Mouse (Mus musculus) limb, embryonic 11.5 days (tissue): ENCODE results near the gene Palm. TPM values are rescaled to one million over a fixed set of nuclear protein-coding genes. Genes with fewer than 3 reads are reported as not detected.

ENCODE experiments used
- ATAC-seq: fragments of 200-750 bp; cut with Nextera tagmentation; 2 replicates; pipeline ENCODE4 v1.8.0; 2017; ENCODE audit warnings: low read depth; ENCODE audit not compliant: insufficient number of reproducible peaks, low FRiP score, low TSS enrichment
- DNase-seq: peaks from one replicate; pipeline ENCODE4 v3.0.0-alpha.2; 2015; ENCODE audit warnings: low spot score
- H3K27ac ChIP-seq: fragments of 300-500 bp; sonication (generic); replicated peaks from 2 replicates; pipeline ENCODE4 v1.5.1; 2014; ENCODE audit warnings: low read depth, mild to moderate bottlenecking, low read length
- H3K27me3 ChIP-seq: fragments of 300-500 bp; sonication (generic); 2 replicates; pipeline ENCODE4 v1.6.1; 2014; ENCODE audit warnings: mild to moderate bottlenecking, low read length, mixed read lengths; ENCODE audit not compliant: control insufficient read depth, insufficient read depth
- H3K36me3 ChIP-seq: fragments of 300-500 bp; sonication (generic); 2 replicates; pipeline ENCODE4 v1.6.1; 2014; ENCODE audit warnings: mild to moderate bottlenecking, low read length, moderate library complexity, mixed read lengths; ENCODE audit not compliant: control insufficient read depth, insufficient read depth
- H3K4me1 ChIP-seq: fragments of 300-500 bp; sonication (generic); 2 replicates; pipeline ENCODE4 v1.6.1; 2014; ENCODE audit warnings: low read length, mixed read lengths; ENCODE audit not compliant: control insufficient read depth, insufficient read depth
- H3K4me2 ChIP-seq: fragments of 300-500 bp; sonication (generic); 2 replicates; pipeline ENCODE4 v1.6.1; 2014; ENCODE audit warnings: low read depth, mild to moderate bottlenecking, moderate library complexity; ENCODE audit not compliant: severe bottlenecking
- H3K4me3 ChIP-seq: fragments of 300-500 bp; sonication (generic); 2 replicates; pipeline ENCODE4 v1.5.1; 2014; ENCODE audit warnings: low read depth, low read length
- H3K9ac ChIP-seq: fragments of 300-500 bp; sonication (generic); 2 replicates; pipeline ENCODE4 v1.6.1; 2014; ENCODE audit warnings: mild to moderate bottlenecking, low read length
- H3K9me3 ChIP-seq: fragments of 300-500 bp; sonication (generic); 2 replicates; pipeline ENCODE4 v1.6.1; 2016; ENCODE audit warnings: low read length; ENCODE audit not compliant: control insufficient read depth
- WGBS: fragments of 180-500 bp; shearing (Covaris S2); extraction: QIAGEN DNeasy Blood & Tissue Kit; methylation state at CpG from one replicate; pipeline ENCODE4 v1.1.7; 2014; 5-methylcytosine and 5-hydroxymethylcytosine counted together
- polyA plus RNA-seq: library from polyadenylated mRNA; unstranded; fragments of >200 nt; fragmentation: Nextera tagmentation; extraction: Ambion mirVana; gene quantifications from 2 replicates; pipeline ENCODE4 v1.2.1, GENCODE M21; 2014

Gene Palm
- polyA plus RNA-seq, 1 experiment from 2014 or later = 108 TPM

- under 1% methylated on average over 101 of the region's 101 CpGs for WGBS
- H3K4me3 ChIP-seq = peak within 1 kb of the TSS; percentile 87
- peak; percentile 100 for DNase-seq
- peak within 1 kb of the TSS; percentile 90 for H3K4me2 ChIP-seq
- peak within 1 kb of the TSS; percentile 90 for H3K27ac ChIP-seq
- peak within 1 kb of the TSS; percentile 95 for H3K9ac ChIP-seq
- H3K36me3 ChIP-seq = peaks cover 12% of the 10 kb centered on the region
- H3K9me3 ChIP-seq = no peaks in the 10 kb centered on the region
- no peaks in the 10 kb centered on the region for H3K27me3 ChIP-seq
- peak; percentile 92 for ATAC-seq
- peaks cover 14% of the 10 kb centered on the region for H3K4me1 ChIP-seq
These were observed 26.7 kb upstream of the Palm start, which contains the start of gene Rnf126 for GRCm38 (mm10) chr10:79766508-79767325. TSS of gene Rnf126 (minus strand) at chr10:79766952.

GRCm38 (mm10) chr10:79767372-79768244, 25.8 kb upstream of the Palm start:
- Histone ChIP-seq H3K27ac (peak overlapping the region; percentile 90), H3K9ac (0 out of 2 replicates have a peak overlapping the region, but pooled peaks have one; percentile 13), H3K27me3 (no peaks in the 10 kb centered on the region), H3K36me3 (peaks cover 3% of the 10 kb centered on the region), H3K4me1 (peaks cover 14% of the 10 kb centered on the region), H3K4me2 (peak overlapping the region; percentile 90), H3K4me3 (peak overlapping the region; percentile 87), H3K9me3 (no peaks in the 10 kb centered on the region; the same call in 1 of the 2 replicates)
- 12% methylated on average over 40 of the region's 40 CpGs for WGBS
- ATAC-seq (peak; percentile 82), DNase-seq (peak; percentile 92)

- Histone ChIP-seq H3K4me3 (no peak overlapping the region), H3K4me1 (peaks cover 14% of the 10 kb centered on the region), H3K27ac (no peak overlapping the region)
These were observed 25.0 kb upstream of the Palm start for GRCm38 (mm10) chr10:79768400-79768799.

GRCm38 (mm10) chr10:79769329-79769728, 24.0 kb upstream of the Palm start:
- H3K4me3 ChIP-seq = no peak overlapping the region
- H3K9ac ChIP-seq = no peak overlapping the region
- no peaks in the 10 kb centered on the region; the same call in 1 of the 2 replicates for H3K9me3 ChIP-seq
- ATAC-seq = no peak
- no peak overlapping the region for H3K27ac ChIP-seq
- WGBS = 34% methylated on average over 4 of the region's 4 CpGs
- H3K4me1 ChIP-seq = peaks cover 14% of the 10 kb centered on the region
- DNase-seq = no peak
- no peaks in the 10 kb centered on the region for H3K36me3 ChIP-seq
- H3K27me3 ChIP-seq = no peaks in the 10 kb centered on the region
- H3K4me2 ChIP-seq = no peak overlapping the region

More at GRCm38 (mm10) chr10:79768400-79768799, 25.0 kb upstream of the Palm start:
- WGBS = 2% methylated on average over 5 of the region's 5 CpGs
- Histone ChIP-seq H3K27me3 (no peaks in the 10 kb centered on the region), H3K4me2 (no peak overlapping the region), H3K9ac (no peak overlapping the region), H3K9me3 (no peaks in the 10 kb centered on the region; the same call in 1 of the 2 replicates), H3K36me3 (peaks cover 2% of the 10 kb centered on the region; the same call in 1 of the 2 replicates)
- DNase-seq (peak; percentile 91), ATAC-seq (no peak)

GRCm38 (mm10) chr10:79772320-79772719, 21.1 kb upstream of the Palm start:
- H3K4me3 ChIP-seq = no peak overlapping the region

GRCm38 (mm10) chr10:79773208-79773607, 20.2 kb upstream of the Palm start:
- 93% methylated on average over 2 of the region's 2 CpGs for WGBS
- Histone ChIP-seq H3K9ac (no peak overlapping the region), H3K4me1 (0 out of 2 replicates have a peak, but pooled peaks cover 4% of the 10 kb centered on the region), H3K4me2 (no peak overlapping the region), H3K27me3 (peaks cover 8% of the 10 kb centered on the region), H3K4me3 (no peak overlapping the region), H3K27ac (no peak overlapping the region), H3K36me3 (no peaks in the 10 kb centered on the region), H3K9me3 (no peaks in the 10 kb centered on the region; the same call in 1 of the 2 replicates)
- DNase-seq (no peak), ATAC-seq (no peak)

More at GRCm38 (mm10) chr10:79772320-79772719, 21.1 kb upstream of the Palm start:
- Histone ChIP-seq H3K36me3 (no peaks in the 10 kb centered on the region), H3K4me2 (no peak overlapping the region), H3K4me1 (0 out of 2 replicates have a peak, but pooled peaks cover 3% of the 10 kb centered on the region), H3K9me3 (no peaks in the 10 kb centered on the region; the same call in 1 of the 2 replicates), H3K27ac (no peak overlapping the region), H3K27me3 (no peaks in the 10 kb centered on the region; the same call in 1 of the 2 replicates), H3K9ac (no peak overlapping the region)
- ATAC-seq (no peak), DNase-seq (no peak)
- WGBS = 82% methylated on average over 3 of the region's 3 CpGs

- Histone ChIP-seq H3K9ac (no peak overlapping the region), H3K9me3 (no peaks in the 10 kb centered on the region; the same call in 1 of the 2 replicates), H3K27ac (no peak overlapping the region), H3K4me3 (no peak overlapping the region), H3K36me3 (no peaks in the 10 kb centered on the region), H3K4me2 (no peak overlapping the region), H3K27me3 (peaks cover 17% of the 10 kb centered on the region), H3K4me1 (0 out of 2 replicates have a peak, but pooled peaks cover 4% of the 10 kb centered on the region)
- ATAC-seq (no peak), DNase-seq (no peak)
- 75% methylated on average over 5 of the region's 5 CpGs for WGBS
These were observed 18.7 kb upstream of the Palm start for GRCm38 (mm10) chr10:79774486-79775279.
